Mouse (Mus musculus): ENCODE data around the gene Nlrp4f. TPM values are rescaled to one million over a fixed set of nuclear protein-coding genes. Genes with fewer than 3 reads are reported as not detected.

Nlrp4f gene
- polyA plus RNA-seq (2012; rRNA removed; ENCODE audit: low replicate concordance): not detected in 2 replicates

DNA sequence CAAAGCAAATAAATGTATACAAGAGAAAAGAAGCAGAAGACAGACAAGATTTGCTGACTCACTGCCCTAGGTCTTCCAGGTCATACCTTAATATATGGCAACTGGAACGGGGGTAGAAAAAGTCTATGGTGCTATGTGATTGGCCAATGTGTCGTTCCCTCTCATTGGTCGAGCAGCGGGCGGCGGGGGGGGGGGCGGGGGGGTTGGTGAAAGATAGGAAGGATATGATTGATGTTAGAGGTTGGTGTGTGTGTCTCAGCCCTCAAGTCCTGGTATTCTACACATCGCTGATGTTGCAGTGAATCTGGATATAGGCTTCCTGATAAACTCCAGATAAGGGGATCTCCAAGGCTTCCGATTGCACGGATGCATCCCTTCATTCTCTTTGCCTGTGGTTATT, at the start of gene Nlrp4f:
TSS of gene Nlrp4f (minus strand) at position 101 of the 400 bp plus-strand sequence.

GRCm38 (mm10) chr13:65149940-65150339, 55.8 kb downstream of the Nlrp4f start, which contains the start of gene Olfr466:
Gene Olfr466, plus strand, starts transcription at chr13:65150240.

GRCm38 (mm10) chr13:65137789-65138188, 68.0 kb downstream of the Nlrp4f start, which contains the start of gene Olfr465-ps1:
Gene Olfr465-ps1, plus strand, starts transcription at chr13:65138089.

Other genes with a start within 250 kb of the Nlrp4f start
- gene Spata31d1c, start 172.9 kb downstream of the Nlrp4f start, polyA plus RNA-seq (2012; rRNA removed; ENCODE audit: low replicate concordance): not detected in 2 replicates
- not detected in 2 replicates for gene Prss47, start 153.2 kb downstream of the Nlrp4f start, polyA plus RNA-seq (2012; rRNA removed; ENCODE audit: low replicate concordance)
- 10.9 and 16.7 TPM in 2 replicates for gene Mfsd14b, start 93.0 kb downstream of the Nlrp4f start, polyA plus RNA-seq (2012; rRNA removed; ENCODE audit: low replicate concordance)
- gene Olfr465-ps1, start 67.9 kb downstream of the Nlrp4f start, polyA plus RNA-seq (2012; rRNA removed; ENCODE audit: low replicate concordance): not detected in 2 replicates
- not detected in 2 replicates for gene Olfr466, start 55.7 kb downstream of the Nlrp4f start, polyA plus RNA-seq (2012; rRNA removed; ENCODE audit: low replicate concordance)
- 0.20 TPM in 1 of 2 replicates, not detected in the other for gene Gm10775, start 53.6 kb upstream of the Nlrp4f start, polyA plus RNA-seq (2012; rRNA removed; ENCODE audit: low replicate concordance)
- gene Zfp369, start 72.8 kb upstream of the Nlrp4f start, polyA plus RNA-seq (2012; rRNA removed; ENCODE audit: low replicate concordance): 6.2 and 6.9 TPM in 2 replicates